Mouse (Mus musculus) left cerebral cortex, postnatal 25 days (tissue): ENCODE data around the gene Arhgef3. TPM values are rescaled to one million over a fixed set of nuclear protein-coding genes. Genes with fewer than 3 reads are reported as not detected.
"Not testable (repeated sequence)": the region's sequence is repeated elsewhere in the genome, so short reads cannot be mapped to it uniquely, and the experiment has no call there.

Experiments used
- DNase-seq, 2 experiments: peaks; one replicate each; pipeline ENCODE4 v3.0.0; 2022; ENCODE audit warnings: low spot score in 2 of 2, mixed read lengths in 1 of 2
- intact Hi-C: fragments of 180-260 bp; cut with DNase I; formaldehyde crosslinking; loops from one replicate; pipeline ENCODE4 v1.15.1; 2025
- total RNA-seq, 2 experiments: library from RNA; stranded (reverse); gene quantifications; 2 replicates each; pipeline ENCODE4 v1.2.3; 2021

The Arhgef3 gene
- total RNA-seq, 2 experiments from 2014 or later: 61.9 to 62.2 TPM

GRCm38 (mm10) chr14:27242769-27243168 is 128.1 kb downstream of the Arhgef3 start:
- intact Hi-C loops: no loop called here
- DNase-seq: peak in 1 of 2 experiments; percentile 60

GRCm38 (mm10) chr14:27243585-27243984 is 128.9 kb downstream of the Arhgef3 start:
- intact Hi-C loops: no loop called here

GRCm38 (mm10) chr14:27244898-27245297 is 130.2 kb downstream of the Arhgef3 start:
- DNase-seq: no peak
- intact Hi-C loops: no loop called here

More at GRCm38 (mm10) chr14:27243585-27243984, 128.9 kb downstream of the Arhgef3 start:
- DNase-seq: no peak

- intact Hi-C loops: no loop called here
- no peak for DNase-seq
These were observed 131.7 kb downstream of the Arhgef3 start for GRCm38 (mm10) chr14:27246424-27246823.

GRCm38 (mm10) chr14:27246948-27247347 is 132.2 kb downstream of the Arhgef3 start:
- DNase-seq, intact Hi-C loops: not testable (repeated sequence)

- peak in 1 of 2 experiments; percentile 50 for DNase-seq
- intact Hi-C loops: no loop called here
These were observed 134.4 kb downstream of the Arhgef3 start for GRCm38 (mm10) chr14:27249121-27249520.

- DNase-seq: no peak
- intact Hi-C loops: no loop called here
These were observed 135.6 kb downstream of the Arhgef3 start for GRCm38 (mm10) chr14:27250281-27250789.

GRCm38 (mm10) chr14:27253391-27253790 is 138.7 kb downstream of the Arhgef3 start:
- DNase-seq: no peak
- intact Hi-C loops: no loop called here

- no peak for DNase-seq
- intact Hi-C loops: loop anchor here (10.0 kb wide), 1 partner anchor 482 kb away; no protein-coding TSS in a partner anchor
These were observed 147.7 kb downstream of the Arhgef3 start for GRCm38 (mm10) chr14:27262349-27262748.

- DNase-seq: no peak
- intact Hi-C loops: loop anchor here (10.0 kb wide), 1 partner anchor 478 kb away; no protein-coding TSS in a partner anchor
These were observed 151.9 kb downstream of the Arhgef3 start for GRCm38 (mm10) chr14:27266601-27267000.

- intact Hi-C loops: loop anchor here (2.0 to 10.0 kb wide), 2 partner anchors 69 to 477 kb away; no protein-coding TSS in a partner anchor
- no peak for DNase-seq
These were observed 153.4 kb downstream of the Arhgef3 start for GRCm38 (mm10) chr14:27268137-27268536.

- DNase-seq: peak; percentile 65 to 94
These were observed 154.4 kb downstream of the Arhgef3 start for GRCm38 (mm10) chr14:27268986-27269700.

GRCm38 (mm10) chr14:27269836-27270235 is 155.1 kb downstream of the Arhgef3 start:
- intact Hi-C loops: loop anchor here (1.0 to 10.0 kb wide), 6 partner anchors 42 to 475 kb away; partner anchors contain the start of gene Fam208a
- DNase-seq: peak; percentile 63 to 98

More at GRCm38 (mm10) chr14:27268986-27269700, 154.4 kb downstream of the Arhgef3 start:
- intact Hi-C loops: loop anchor here (1.0 to 10.0 kb wide), 4 partner anchors 41 to 476 kb away; no protein-coding TSS in a partner anchor

GRCm38 (mm10) chr14:27270466-27270865 is 155.8 kb downstream of the Arhgef3 start:
- intact Hi-C loops: loop anchor here (2.0 to 5.0 kb wide), 2 partner anchors 66 to 157 kb away; partner anchors contain the start of gene Fam208a
- no peak for DNase-seq

- no peak for DNase-seq
- intact Hi-C loops: loop anchor here (2.0 to 5.0 kb wide), 2 partner anchors 65 to 156 kb away; partner anchors contain the start of gene Fam208a
These were observed 156.8 kb downstream of the Arhgef3 start for GRCm38 (mm10) chr14:27271371-27272071.

GRCm38 (mm10) chr14:27272072-27272834 is 157.6 kb downstream of the Arhgef3 start:
- intact Hi-C loops: loop anchor here (5.0 kb wide), 1 partner anchor 155 kb away; the partner anchor contains the start of gene Fam208a
- no peak for DNase-seq

GRCm38 (mm10) chr14:27272835-27273138 is 158.1 kb downstream of the Arhgef3 start:
- intact Hi-C loops: loop anchor here (5.0 kb wide), 1 partner anchor 155 kb away; the partner anchor contains the start of gene Fam208a
- no peak for DNase-seq

GRCm38 (mm10) chr14:27273169-27273568 is 158.5 kb downstream of the Arhgef3 start:
- no peak for DNase-seq
- intact Hi-C loops: loop anchor here (5.0 kb wide), 1 partner anchor 154 kb away; the partner anchor contains the start of gene Fam208a

GRCm38 (mm10) chr14:27277259-27277658 is 162.6 kb downstream of the Arhgef3 start:
- intact Hi-C loops: no loop called here
- DNase-seq: no peak
